Mouse (Mus musculus) forebrain, postnatal 0 days (tissue): Measurements from ENCODE around the gene Grin1. TPM values are rescaled to one million over a fixed set of nuclear protein-coding genes. Genes with fewer than 3 reads are reported as not detected.
"Not testable (repeated sequence)": the region's sequence is repeated elsewhere in the genome, so short reads cannot be mapped to it uniquely, and the experiment has no call there.

Source experiments
- ATAC-seq: fragments of 200-750 bp; cut with Nextera tagmentation; 2 replicates; pipeline ENCODE4 v1.8.0; 2017; ENCODE audit warnings: mild to moderate bottlenecking, moderate library complexity
- DNase-seq: peaks from one replicate; pipeline ENCODE4 v3.0.0-alpha.2; 2015
- H3K27ac ChIP-seq: fragments of 300-500 bp; sonication (generic); 2 replicates; pipeline ENCODE4 v1.5.1; 2014; ENCODE audit warnings: low read depth, mild to moderate bottlenecking, antibody characterized with exemption, low read length, moderate library complexity, mixed read lengths
- H3K27me3 ChIP-seq: fragments of 300-500 bp; sonication (generic); 2 replicates; pipeline ENCODE4 v1.6.1; 2014; ENCODE audit warnings: mild to moderate bottlenecking, low read length, mixed read lengths; ENCODE audit not compliant: insufficient read depth
- H3K36me3 ChIP-seq: fragments of 300-500 bp; sonication (generic); 2 replicates; pipeline ENCODE4 v1.6.1; 2014; ENCODE audit warnings: mild to moderate bottlenecking, moderate library complexity; ENCODE audit not compliant: insufficient read depth
- H3K4me1 ChIP-seq: fragments of 300-500 bp; sonication (generic); 2 replicates; pipeline ENCODE4 v1.6.1; 2014; ENCODE audit warnings: antibody characterized with exemption; ENCODE audit not compliant: insufficient read depth
- H3K4me2 ChIP-seq: fragments of 300-500 bp; sonication (generic); 2 replicates; pipeline ENCODE4 v1.6.1; 2014; ENCODE audit warnings: low read depth, mild to moderate bottlenecking, moderate library complexity
- H3K4me3 ChIP-seq: fragments of 300-500 bp; sonication (generic); 2 replicates; pipeline ENCODE4 v1.5.1; 2014; ENCODE audit warnings: low read depth, low read length, mixed read lengths
- H3K9ac ChIP-seq: fragments of 300-500 bp; sonication (generic); 2 replicates; pipeline ENCODE4 v1.6.1; 2014; ENCODE audit warnings: mild to moderate bottlenecking
- H3K9me3 ChIP-seq: fragments of 300-500 bp; sonication (generic); 2 replicates; pipeline ENCODE4 v1.6.1; 2016; ENCODE audit warnings: low read length
- CTCF ChIP-seq: sonication (generic); IDR thresholded peaks from 2 replicates; pipeline ENCODE4 v1.5.1; 2016; ENCODE audit warnings: antibody characterized with exemption, control low read depth, low read depth
- WGBS: fragments of 180-500 bp; shearing (Covaris S2); extraction: QIAGEN DNeasy Blood & Tissue Kit; methylation state at CpG from one replicate; pipeline ENCODE4 v1.1.7; 2014; 5-methylcytosine and 5-hydroxymethylcytosine counted together
- polyA plus RNA-seq: library from polyadenylated mRNA; unstranded; fragments of >200 nt; fragmentation: Nextera tagmentation; extraction: Ambion mirVana; gene quantifications from 2 replicates; pipeline ENCODE4 v1.2.1, GENCODE M21; 2015
- total RNA-seq: library from RNA; depleted of rRNA; stranded (reverse); fragments of >200 nt; gene quantifications from 2 replicates; pipeline ENCODE4 v1.2.3, GENCODE M21; 2014

The Grin1 gene
- total and polyA plus RNA-seq, 2 experiments from 2014 or later, result 58.2 to 88.5 TPM

GRCm38 (mm10) chr2:25263623-25264285 lies 55.2 kb downstream of the Grin1 start:
- Histone ChIP-seq H3K4me2 (peak overlapping the region; percentile 91), H3K9ac (peak overlapping the region; percentile 66), H3K36me3 (peaks cover 4% of the 10 kb centered on the region; the same call in 1 of the 2 replicates), H3K27me3 (no peaks in the 10 kb centered on the region), H3K27ac (no peak overlapping the region), H3K9me3 (no peaks in the 10 kb centered on the region), H3K4me1 (peaks cover 33% of the 10 kb centered on the region), H3K4me3 (peak overlapping the region; percentile 76)
- DNase-seq, result no peak
- ATAC-seq, result no peak
- no peak for TF ChIP-seq CTCF
- WGBS, result 21% methylated on average over 12 of the region's 12 CpGs

DNA sequence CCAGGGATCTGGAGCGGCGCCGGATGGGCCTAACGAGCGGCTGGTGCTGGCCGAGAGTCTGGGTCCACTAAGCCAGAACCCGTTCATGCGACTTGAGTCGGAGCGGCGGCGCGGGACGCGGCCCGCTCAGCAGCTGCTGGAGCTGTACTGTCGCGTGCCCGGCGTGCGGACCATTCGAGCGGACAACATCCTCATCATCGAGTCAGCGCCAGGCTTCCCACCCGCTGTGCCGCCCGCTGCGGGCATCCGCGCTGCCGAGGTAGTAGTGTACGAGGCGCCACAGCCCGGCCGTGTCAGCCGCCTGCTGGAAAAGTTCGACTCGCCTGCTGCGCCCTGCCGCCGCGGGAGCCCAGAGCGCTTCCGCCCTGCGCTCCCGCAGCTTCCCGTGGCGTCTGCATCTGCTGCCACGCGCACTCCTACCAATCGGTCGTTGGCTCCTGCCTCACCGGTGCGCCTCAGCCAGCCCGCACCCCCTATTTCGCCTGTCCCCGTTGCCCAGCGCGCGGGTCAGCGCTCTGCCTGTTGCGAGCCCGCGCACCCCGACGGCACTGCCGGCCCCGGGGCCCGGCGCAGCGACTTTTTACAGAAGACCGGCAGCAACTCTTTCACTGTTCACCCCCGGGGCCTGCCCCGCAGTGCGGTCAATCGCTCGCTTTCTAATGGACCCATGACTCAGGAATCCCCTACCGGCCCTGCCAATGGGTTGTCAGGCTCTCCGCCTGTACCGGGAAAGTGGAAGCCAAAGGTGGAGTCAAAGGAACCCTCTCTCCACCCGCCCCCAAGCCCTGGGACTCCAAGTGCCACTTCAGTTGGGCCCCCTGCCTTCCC lies 56.0 kb downstream of the Grin1 start:
- peak overlapping the region; percentile 76 for H3K4me3 ChIP-seq
- TF ChIP-seq CTCF, result no peak; the same call in 1 of the 2 replicates
- WGBS, result 3% methylated on average over 82 of the region's 82 CpGs
- H3K9me3 ChIP-seq, result no peaks in the 10 kb centered on the region
- H3K36me3 ChIP-seq, result peaks cover 2% of the 10 kb centered on the region; the same call in 1 of the 2 replicates
- H3K9ac ChIP-seq, result peak overlapping the region; percentile 66
- H3K27me3 ChIP-seq, result no peaks in the 10 kb centered on the region
- H3K4me1 ChIP-seq, result peaks cover 33% of the 10 kb centered on the region
- peak; percentile 56 for DNase-seq
- peak overlapping the region; percentile 54; the same call in 1 of the 2 replicates for H3K27ac ChIP-seq
- ATAC-seq, result peak; percentile 11
- peak overlapping the region; percentile 91 for H3K4me2 ChIP-seq

GRCm38 (mm10) chr2:25262291-25262767 lies 56.7 kb downstream of the Grin1 start, which contains the start of gene Tprn:
TSS of gene Tprn (plus strand) at chr2:25262618.
- under 1% methylated on average over 37 of the region's 39 CpGs for WGBS
- Histone ChIP-seq H3K4me3 (peak within 1 kb of the TSS; percentile 76), H3K9me3 (no peaks in the 10 kb centered on the region), H3K4me2 (peak within 1 kb of the TSS; percentile 91), H3K36me3 (no peaks in the 10 kb centered on the region), H3K4me1 (peaks cover 33% of the 10 kb centered on the region), H3K9ac (peak within 1 kb of the TSS; percentile 66), H3K27ac (peak within 1 kb of the TSS; percentile 54), H3K27me3 (no peaks in the 10 kb centered on the region)
- ATAC-seq, result peak; percentile 99
- peak; percentile 95 for DNase-seq
- no peak; the same call in 1 of the 2 replicates for TF ChIP-seq CTCF

DNA sequence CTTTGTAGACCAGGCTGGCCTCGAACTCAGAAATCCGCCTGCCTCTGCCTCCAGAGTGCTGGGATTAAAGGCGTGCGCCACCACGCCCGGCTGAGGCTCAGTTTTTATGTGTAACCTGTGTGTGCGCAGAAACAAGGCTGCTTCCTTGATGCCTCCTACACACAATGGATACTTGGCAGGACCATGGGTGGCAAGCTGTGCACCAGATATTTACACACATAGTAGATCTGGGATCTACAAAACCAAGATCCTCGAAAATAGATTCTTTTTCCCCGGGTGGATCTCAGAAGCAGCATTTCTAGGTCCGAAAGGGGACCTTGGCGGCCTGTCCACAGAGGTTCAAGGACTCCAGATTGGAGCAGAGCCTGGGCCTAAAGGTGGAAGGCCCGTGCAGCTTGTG lies 57.1 kb downstream of the Grin1 start:
- Histone ChIP-seq H3K4me1 (peaks cover 33% of the 10 kb centered on the region), H3K9ac (peak overlapping the region; percentile 66), H3K36me3 (no peaks in the 10 kb centered on the region), H3K9me3 (no peaks in the 10 kb centered on the region), H3K27ac (peak overlapping the region; percentile 41), H3K4me2 (peak overlapping the region; percentile 91), H3K4me3 (peak overlapping the region; percentile 76), H3K27me3 (no peaks in the 10 kb centered on the region)
- DNase-seq (no peak), ATAC-seq (peak; percentile 1; the same call in 1 of the 2 replicates)
- TF ChIP-seq CTCF, result no peak
- WGBS, result 48% methylated on average over 12 of the region's 12 CpGs

DNA sequence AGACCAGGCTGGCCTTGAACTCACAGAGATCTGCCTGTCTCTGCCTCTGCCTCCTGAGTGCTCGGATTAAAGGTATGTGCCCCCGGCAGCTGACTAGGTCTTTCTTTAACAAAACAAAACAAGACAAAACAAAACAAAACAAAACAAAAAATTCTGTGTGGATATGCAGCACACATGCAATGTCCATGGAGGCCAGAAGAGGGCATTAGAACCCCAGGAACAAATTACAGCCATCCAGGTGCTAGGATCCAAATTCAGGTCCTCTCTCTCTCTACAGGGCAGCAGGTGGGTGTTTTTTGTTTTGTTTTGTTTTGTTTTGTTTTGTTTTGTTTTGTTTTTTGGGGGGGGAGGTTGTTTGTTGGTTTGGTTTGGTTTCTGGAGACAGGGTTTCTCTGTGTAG lies 60.1 kb downstream of the Grin1 start:
- H3K36me3 ChIP-seq, result no peaks in the 10 kb centered on the region
- H3K27ac ChIP-seq, result no peak overlapping the region
- no peak for ATAC-seq
- no peak overlapping the region for H3K4me3 ChIP-seq
- no peaks in the 10 kb centered on the region for H3K9me3 ChIP-seq
- peak; percentile 57 for TF ChIP-seq CTCF
- H3K27me3 ChIP-seq, result no peaks in the 10 kb centered on the region
- H3K9ac ChIP-seq, result no peak overlapping the region
- peaks cover 18% of the 10 kb centered on the region for H3K4me1 ChIP-seq
- DNase-seq, result no peak
- WGBS, result 45% methylated on average over 2 of the region's 2 CpGs
- no peak overlapping the region for H3K4me2 ChIP-seq

- H3K27ac ChIP-seq, H3K9me3 ChIP-seq, H3K27me3 ChIP-seq, H3K36me3 ChIP-seq, H3K4me3 ChIP-seq, H3K4me2 ChIP-seq, H3K9ac ChIP-seq, ATAC-seq, DNase-seq: not testable (repeated sequence)
- 85% methylated on average over 5 of the region's 5 CpGs for WGBS
- peaks cover 10% of the 10 kb centered on the region; the same call in 1 of the 2 replicates for H3K4me1 ChIP-seq
Observed at GRCm38 (mm10) chr2:25257250-25257649, 61.7 kb downstream of the Grin1 start.
